Mouse (Mus musculus) yolk sac, embryonic 10.5 days (tissue): ENCODE data around the gene Bub1.

Experiments used
- DNase-seq: peaks from one replicate; pipeline ENCODE4 v3.0.0-alpha.2; 2017; ENCODE audit warnings: low spot score

The Bub1 gene

GRCm38 (mm10) chr2:127831401-127832102, at the start of gene Bub1:
Gene Bub1, minus strand, starts transcription at chr2:127831865.
- peak; percentile 92 for DNase-seq

GRCm38 (mm10) chr2:127881063-127881462, 49.4 kb upstream of the Bub1 start:
- DNase-seq = no peak

- no peak for DNase-seq
These were observed 32.7 kb upstream of the Bub1 start for GRCm38 (mm10) chr2:127864381-127864780.

- DNase-seq = no peak
These were observed 22.8 kb upstream of the Bub1 start for GRCm38 (mm10) chr2:127854332-127854991.

- DNase-seq = no peak
These were observed 18.7 kb upstream of the Bub1 start for GRCm38 (mm10) chr2:127850371-127850770.

GRCm38 (mm10) chr2:127846571-127846970, 14.9 kb upstream of the Bub1 start:
- no peak for DNase-seq

GRCm38 (mm10) chr2:127846008-127846407, 14.3 kb upstream of the Bub1 start:
- no peak for DNase-seq

- DNase-seq = peak; percentile 45
These were observed 13.8 kb upstream of the Bub1 start for GRCm38 (mm10) chr2:127845346-127845982.

- no peak for DNase-seq
These were observed 10.8 kb upstream of the Bub1 start for GRCm38 (mm10) chr2:127842421-127842820.

GRCm38 (mm10) chr2:127841402-127841801, 9.7 kb upstream of the Bub1 start:
- DNase-seq = no peak

- DNase-seq = no peak
These were observed 7.8 kb upstream of the Bub1 start for GRCm38 (mm10) chr2:127839425-127839824.

- no peak for DNase-seq
These were observed 6.9 kb upstream of the Bub1 start, which contains the start of gene Acoxl for GRCm38 (mm10) chr2:127838576-127838975. Gene Acoxl, plus strand, starts transcription at chr2:127838876.

- DNase-seq = no peak
These were observed 1.1 kb upstream of the Bub1 start for GRCm38 (mm10) chr2:127832833-127833190.

- no peak for DNase-seq
These were observed 603 bp upstream of the Bub1 start for GRCm38 (mm10) chr2:127832103-127832832.

- peak; percentile 88 for DNase-seq
These were observed 39.6 kb downstream of the Bub1 start, which contains the start of gene Mtln for GRCm38 (mm10) chr2:127791919-127792603. Gene Mtln, minus strand, starts transcription at chr2:127792488.

GRCm38 (mm10) chr2:127789651-127790270, 41.9 kb downstream of the Bub1 start:
- no peak for DNase-seq

GRCm38 (mm10) chr2:127789138-127789537, 42.5 kb downstream of the Bub1 start:
- no peak for DNase-seq

GRCm38 (mm10) chr2:127788440-127789116, 43.1 kb downstream of the Bub1 start, which contains the start of gene Nphp1:
Gene Nphp1, minus strand, starts transcription at chr2:127788897.
- peak; percentile 78 for DNase-seq

GRCm38 (mm10) chr2:127787226-127787625, 44.4 kb downstream of the Bub1 start:
- DNase-seq = no peak

- no peak for DNase-seq
These were observed 53.2 kb downstream of the Bub1 start for GRCm38 (mm10) chr2:127778451-127778850.

- DNase-seq = no peak
These were observed 56.7 kb downstream of the Bub1 start for GRCm38 (mm10) chr2:127775013-127775412.
